Mouse (Mus musculus) forebrain, embryonic 15.5 days (tissue): ENCODE data around the gene Oasl2. TPM values are rescaled to one million over a fixed set of nuclear protein-coding genes. Genes with fewer than 3 reads are reported as not detected.
"Not testable (repeated sequence)": the region's sequence is repeated elsewhere in the genome, so short reads cannot be mapped to it uniquely, and the experiment has no call there.

Source experiments
- ATAC-seq: fragments of 200-750 bp; cut with Nextera tagmentation; replicated peaks from 2 replicates; pipeline ENCODE4 v1.8.0; 2017; ENCODE audit warnings: mild to moderate bottlenecking, moderate TSS enrichment, moderate library complexity
- H3K27ac ChIP-seq: fragments of 300-500 bp; sonication (generic); replicated peaks from 2 replicates; pipeline ENCODE4 v1.5.1; 2015; ENCODE audit warnings: mild to moderate bottlenecking, inconsistent platforms
- H3K27me3 ChIP-seq: fragments of 300-500 bp; sonication (generic); 2 replicates; pipeline ENCODE4 v1.6.1; 2015; ENCODE audit warnings: inconsistent platforms
- H3K36me3 ChIP-seq: fragments of 300-500 bp; sonication (generic); 2 replicates; pipeline ENCODE4 v1.6.1; 2015; ENCODE audit warnings: mild to moderate bottlenecking, inconsistent platforms
- H3K4me1 ChIP-seq: fragments of 300-500 bp; sonication (generic); 2 replicates; pipeline ENCODE4 v1.6.1; 2015; ENCODE audit warnings: inconsistent platforms
- H3K4me2 ChIP-seq: fragments of 300-500 bp; sonication (generic); replicated peaks from 2 replicates; pipeline ENCODE4 v1.6.1; 2015; ENCODE audit warnings: mild to moderate bottlenecking, inconsistent platforms
- H3K4me3 ChIP-seq: fragments of 300-500 bp; sonication (generic); 2 replicates; pipeline ENCODE4 v1.5.1; 2015; ENCODE audit warnings: mild to moderate bottlenecking, inconsistent platforms
- H3K9ac ChIP-seq: fragments of 300-500 bp; sonication (generic); replicated peaks from 2 replicates; pipeline ENCODE4 v1.6.1; 2015; ENCODE audit warnings: mild to moderate bottlenecking, inconsistent platforms
- H3K9me3 ChIP-seq: fragments of 300-500 bp; sonication (generic); 2 replicates; pipeline ENCODE4 v1.6.1; 2016; ENCODE audit warnings: inconsistent platforms
- WGBS: fragments of 180-500 bp; shearing (Covaris S2); methylation state at CpG from one replicate; pipeline ENCODE4 v1.1.7; 2015; ENCODE audit warnings: mixed read lengths; 5-methylcytosine and 5-hydroxymethylcytosine counted together
- polyA plus RNA-seq: library from polyadenylated mRNA; unstranded; fragments of >200 nt; fragmentation: Nextera tagmentation; extraction: Ambion mirVana; gene quantifications from 2 replicates; pipeline ENCODE4 v1.2.1, GENCODE M21; 2015

The Oasl2 gene
- polyA plus RNA-seq, 1 experiment from 2014 or later = 2.4 TPM

- not testable (repeated sequence) for H3K36me3 ChIP-seq, H3K27me3 ChIP-seq, H3K4me3 ChIP-seq, H3K4me2 ChIP-seq, ATAC-seq, H3K9ac ChIP-seq, H3K4me1 ChIP-seq, H3K9me3 ChIP-seq, H3K27ac ChIP-seq
- 91% methylated on average over 6 of the region's 7 CpGs for WGBS
Measured at GRCm38 (mm10) chr5:114882319-114882718, 14.4 kb upstream of the Oasl2 start.

- no peaks in the 10 kb centered on the region for H3K9me3 ChIP-seq
Measured at GRCm38 (mm10) chr5:114883022-114883421, 13.7 kb upstream of the Oasl2 start.

GRCm38 (mm10) chr5:114886801-114887200 is 9.9 kb upstream of the Oasl2 start:
- Histone ChIP-seq H3K4me2 (no peak overlapping the region), H3K27me3 (no peaks in the 10 kb centered on the region), H3K9me3 (no peaks in the 10 kb centered on the region), H3K9ac (no peak overlapping the region), H3K4me3 (no peak overlapping the region), H3K27ac (no peak overlapping the region), H3K4me1 (no peaks in the 10 kb centered on the region), H3K36me3 (no peaks in the 10 kb centered on the region)
- 69% methylated on average over 6 of the region's 6 CpGs for WGBS
- ATAC-seq = no peak

More at GRCm38 (mm10) chr5:114883022-114883421, 13.7 kb upstream of the Oasl2 start:
- H3K36me3 ChIP-seq = no peaks in the 10 kb centered on the region
- no peak overlapping the region for H3K4me2 ChIP-seq
- ATAC-seq = no peak
- H3K27ac ChIP-seq = no peak overlapping the region
- no peak overlapping the region for H3K9ac ChIP-seq
- WGBS = 94% methylated on average over 11 of the region's 11 CpGs
- H3K4me3 ChIP-seq = no peak overlapping the region
- no peaks in the 10 kb centered on the region for H3K27me3 ChIP-seq
- no peaks in the 10 kb centered on the region for H3K4me1 ChIP-seq

GRCm38 (mm10) chr5:114888995-114889394 is 7.7 kb upstream of the Oasl2 start:
- H3K9ac ChIP-seq = no peak overlapping the region
- H3K27ac ChIP-seq = no peak overlapping the region
- no peak overlapping the region for H3K4me3 ChIP-seq
- H3K36me3 ChIP-seq = no peaks in the 10 kb centered on the region
- H3K4me2 ChIP-seq = no peak overlapping the region
- ATAC-seq = no peak
- no peaks in the 10 kb centered on the region for H3K4me1 ChIP-seq
- no peaks in the 10 kb centered on the region for H3K9me3 ChIP-seq
- no peaks in the 10 kb centered on the region for H3K27me3 ChIP-seq
- 71% methylated on average over 2 of the region's 2 CpGs for WGBS

- H3K9me3 ChIP-seq = no peaks in the 10 kb centered on the region
- ATAC-seq = no peak
- H3K4me2 ChIP-seq = no peak overlapping the region
- no peak overlapping the region for H3K4me3 ChIP-seq
- H3K27ac ChIP-seq = no peak overlapping the region
- H3K4me1 ChIP-seq = no peaks in the 10 kb centered on the region
- H3K9ac ChIP-seq = no peak overlapping the region
- H3K27me3 ChIP-seq = no peaks in the 10 kb centered on the region
- H3K36me3 ChIP-seq = no peaks in the 10 kb centered on the region
- WGBS = 91% methylated on average over 4 of the region's 4 CpGs
Measured at GRCm38 (mm10) chr5:114895542-114895941, 1.2 kb upstream of the Oasl2 start.

GRCm38 (mm10) chr5:114897374-114897793 is 648 bp downstream of the Oasl2 start:
- no peak overlapping the region for H3K27ac ChIP-seq
- H3K4me3 ChIP-seq = no peak overlapping the region
- H3K4me2 ChIP-seq = no peak overlapping the region
- H3K9me3 ChIP-seq = no peaks in the 10 kb centered on the region
- no peaks in the 10 kb centered on the region for H3K4me1 ChIP-seq
- no peak for ATAC-seq
- H3K36me3 ChIP-seq = no peaks in the 10 kb centered on the region
- H3K9ac ChIP-seq = no peak overlapping the region
- no peaks in the 10 kb centered on the region for H3K27me3 ChIP-seq
- 8% methylated on average over 7 of the region's 7 CpGs for WGBS

GRCm38 (mm10) chr5:114898857-114899256 is 2.1 kb downstream of the Oasl2 start:
- H3K4me3 ChIP-seq = no peak overlapping the region
- ATAC-seq = no peak
- 84% methylated on average over 7 of the region's 7 CpGs for WGBS
- H3K36me3 ChIP-seq = no peaks in the 10 kb centered on the region
- H3K4me1 ChIP-seq = no peaks in the 10 kb centered on the region
- no peaks in the 10 kb centered on the region for H3K27me3 ChIP-seq
- H3K27ac ChIP-seq = no peak overlapping the region
- no peak overlapping the region for H3K9ac ChIP-seq
- H3K9me3 ChIP-seq = no peaks in the 10 kb centered on the region
- H3K4me2 ChIP-seq = no peak overlapping the region

GRCm38 (mm10) chr5:114902413-114902812 is 5.7 kb downstream of the Oasl2 start:
- Histone ChIP-seq H3K9ac (no peak overlapping the region), H3K4me3 (no peak overlapping the region), H3K36me3 (no peaks in the 10 kb centered on the region), H3K9me3 (no peaks in the 10 kb centered on the region), H3K4me1 (no peaks in the 10 kb centered on the region), H3K27ac (no peak overlapping the region), H3K4me2 (no peak overlapping the region), H3K27me3 (no peaks in the 10 kb centered on the region)
- 31% methylated on average over 1 of the region's 1 CpGs for WGBS
- ATAC-seq = no peak

- Histone ChIP-seq H3K4me3 (no peak overlapping the region), H3K27ac (no peak overlapping the region), H3K9ac (no peak overlapping the region), H3K4me1 (no peaks in the 10 kb centered on the region), H3K27me3 (no peaks in the 10 kb centered on the region), H3K4me2 (no peak overlapping the region), H3K36me3 (no peaks in the 10 kb centered on the region), H3K9me3 (no peaks in the 10 kb centered on the region)
- WGBS = 51% methylated on average over 13 of the region's 13 CpGs
- ATAC-seq = no peak
Measured at GRCm38 (mm10) chr5:114908598-114909305, 12.0 kb downstream of the Oasl2 start.

- no peaks in the 10 kb centered on the region for H3K27me3 ChIP-seq
- H3K4me3 ChIP-seq = no peak overlapping the region
- no peaks in the 10 kb centered on the region for H3K4me1 ChIP-seq
- ATAC-seq = no peak
- 76% methylated on average over 4 of the region's 4 CpGs for WGBS
- no peaks in the 10 kb centered on the region for H3K9me3 ChIP-seq
- no peak overlapping the region for H3K4me2 ChIP-seq
- H3K36me3 ChIP-seq = no peaks in the 10 kb centered on the region
- no peak overlapping the region for H3K27ac ChIP-seq
- H3K9ac ChIP-seq = no peak overlapping the region
Measured at GRCm38 (mm10) chr5:114913686-114914085, 16.9 kb downstream of the Oasl2 start.

- Histone ChIP-seq H3K4me2 (no peak overlapping the region), H3K27me3 (no peaks in the 10 kb centered on the region), H3K9me3 (no peaks in the 10 kb centered on the region), H3K9ac (no peak overlapping the region), H3K4me1 (no peaks in the 10 kb centered on the region), H3K36me3 (no peaks in the 10 kb centered on the region), H3K27ac (no peak overlapping the region), H3K4me3 (no peak overlapping the region)
- 83% methylated on average over 8 of the region's 8 CpGs for WGBS
- ATAC-seq = no peak
Measured at GRCm38 (mm10) chr5:114914855-114915254, 18.1 kb downstream of the Oasl2 start.

- Histone ChIP-seq H3K4me3 (no peak overlapping the region), H3K4me1 (no peaks in the 10 kb centered on the region)
Measured at GRCm38 (mm10) chr5:114915854-114916253, 19.1 kb downstream of the Oasl2 start.

GRCm38 (mm10) chr5:114916777-114917176 is 20.0 kb downstream of the Oasl2 start:
- H3K4me1 ChIP-seq = no peaks in the 10 kb centered on the region
- no peak overlapping the region for H3K4me2 ChIP-seq
- H3K36me3 ChIP-seq = no peaks in the 10 kb centered on the region
- 88% methylated on average over 4 of the region's 4 CpGs for WGBS
- no peak overlapping the region for H3K27ac ChIP-seq
- ATAC-seq = no peak
- no peak overlapping the region for H3K9ac ChIP-seq
- H3K27me3 ChIP-seq = no peaks in the 10 kb centered on the region
- no peak overlapping the region for H3K4me3 ChIP-seq
- H3K9me3 ChIP-seq = no peaks in the 10 kb centered on the region

More at GRCm38 (mm10) chr5:114915854-114916253, 19.1 kb downstream of the Oasl2 start:
- no peak overlapping the region for H3K9ac ChIP-seq
- H3K36me3 ChIP-seq = no peaks in the 10 kb centered on the region
- WGBS = 75% methylated on average over 5 of the region's 5 CpGs
- H3K4me2 ChIP-seq = no peak overlapping the region
- H3K27ac ChIP-seq = no peak overlapping the region
- H3K9me3 ChIP-seq = no peaks in the 10 kb centered on the region
- no peak for ATAC-seq
- no peaks in the 10 kb centered on the region for H3K27me3 ChIP-seq
